Mouse (Mus musculus): ENCODE results near the gene Ripor2.

Gene Ripor2

DNA sequence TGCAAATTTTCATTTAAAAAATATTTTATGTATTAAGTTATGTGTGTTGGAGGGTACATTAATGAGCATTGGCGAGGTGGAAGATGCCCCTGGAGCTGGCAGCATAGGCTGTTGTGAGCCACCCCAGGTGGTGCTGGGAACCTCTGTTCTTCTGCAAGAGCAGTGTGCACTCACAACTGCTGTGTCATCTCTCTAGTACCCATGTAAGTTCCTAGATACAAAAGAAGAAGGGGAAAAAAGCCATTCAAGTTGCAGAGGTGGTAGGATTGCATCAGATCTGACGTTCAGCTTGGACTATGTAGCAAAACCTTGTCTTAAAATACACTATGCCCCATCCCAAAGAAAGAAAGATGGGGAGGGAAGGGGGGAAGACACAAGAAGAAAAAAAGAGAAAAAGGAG lies 65.5 kb downstream of the Ripor2 start:
- DNase-seq (ENCODE audit: low spot score in 2 of 2), result no peak

- no peak for DNase-seq (ENCODE audit: low spot score in 2 of 2)
Measured at GRCm38 (mm10) chr13:24648027-24648426, 66.0 kb downstream of the Ripor2 start.

GRCm38 (mm10) chr13:24648668-24649067 lies 66.7 kb downstream of the Ripor2 start:
- no peak for DNase-seq (ENCODE audit: low spot score in 2 of 2)

GRCm38 (mm10) chr13:24649099-24649498 lies 67.1 kb downstream of the Ripor2 start:
- DNase-seq (ENCODE audit: low spot score in 2 of 2), result no peak

GRCm38 (mm10) chr13:24651018-24651417 lies 69.0 kb downstream of the Ripor2 start:
- DNase-seq (ENCODE audit: low spot score in 2 of 2), result no peak

GRCm38 (mm10) chr13:24654919-24655635 lies 73.1 kb downstream of the Ripor2 start:
- DNase-seq (ENCODE audit: low spot score in 2 of 2), result no peak

GRCm38 (mm10) chr13:24656719-24657497 lies 74.9 kb downstream of the Ripor2 start:
- DNase-seq (ENCODE audit: low spot score in 2 of 2), result no peak

GRCm38 (mm10) chr13:24666763-24667162 lies 84.8 kb downstream of the Ripor2 start:
- no peak for DNase-seq (ENCODE audit: low spot score in 2 of 2)

GRCm38 (mm10) chr13:24668556-24668955 lies 86.6 kb downstream of the Ripor2 start:
- DNase-seq (ENCODE audit: low spot score in 2 of 2), result no peak

GRCm38 (mm10) chr13:24670676-24671075 lies 88.7 kb downstream of the Ripor2 start:
- DNase-seq (ENCODE audit: low spot score in 2 of 2), result no peak

GRCm38 (mm10) chr13:24679027-24679680 lies 97.2 kb downstream of the Ripor2 start:
- peak in 1 of 2 experiments; percentile 56 for DNase-seq (ENCODE audit: low spot score in 2 of 2)

- DNase-seq (ENCODE audit: low spot score in 2 of 2), result no peak
Measured at GRCm38 (mm10) chr13:24680951-24681350, 99.0 kb downstream of the Ripor2 start.

- no peak for DNase-seq (ENCODE audit: low spot score in 2 of 2)
Measured at GRCm38 (mm10) chr13:24682346-24682745, 100.4 kb downstream of the Ripor2 start.

DNA sequence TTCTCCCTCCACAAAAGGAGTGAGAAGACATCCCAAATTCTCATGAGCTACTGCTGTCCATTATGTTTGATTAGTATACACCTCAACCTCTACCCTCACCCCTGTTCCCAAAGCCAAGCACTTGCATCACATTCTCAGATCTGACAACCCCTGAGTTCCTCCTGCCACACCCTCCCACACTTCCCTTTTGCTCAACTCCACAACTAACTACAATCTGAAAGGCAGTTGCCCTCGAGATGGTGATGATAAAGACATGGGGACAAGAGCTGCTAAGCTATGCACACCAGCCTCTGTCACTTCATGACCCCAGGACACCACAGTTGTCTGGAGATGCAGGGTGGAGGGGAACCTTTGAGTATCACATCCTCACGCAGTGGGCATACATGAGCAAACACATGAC lies 102.5 kb downstream of the Ripor2 start:
- DNase-seq (ENCODE audit: low spot score in 2 of 2), result no peak

- no peak for DNase-seq (ENCODE audit: low spot score in 2 of 2)
Measured at GRCm38 (mm10) chr13:24685846-24686245, 103.9 kb downstream of the Ripor2 start.

- peak; percentile 86 to 89 for DNase-seq (ENCODE audit: low spot score in 2 of 2)
Measured at GRCm38 (mm10) chr13:24686705-24687665, 105.0 kb downstream of the Ripor2 start.

GRCm38 (mm10) chr13:24693312-24693711 lies 111.3 kb downstream of the Ripor2 start:
- DNase-seq (ENCODE audit: low spot score in 2 of 2), result no peak

DNA sequence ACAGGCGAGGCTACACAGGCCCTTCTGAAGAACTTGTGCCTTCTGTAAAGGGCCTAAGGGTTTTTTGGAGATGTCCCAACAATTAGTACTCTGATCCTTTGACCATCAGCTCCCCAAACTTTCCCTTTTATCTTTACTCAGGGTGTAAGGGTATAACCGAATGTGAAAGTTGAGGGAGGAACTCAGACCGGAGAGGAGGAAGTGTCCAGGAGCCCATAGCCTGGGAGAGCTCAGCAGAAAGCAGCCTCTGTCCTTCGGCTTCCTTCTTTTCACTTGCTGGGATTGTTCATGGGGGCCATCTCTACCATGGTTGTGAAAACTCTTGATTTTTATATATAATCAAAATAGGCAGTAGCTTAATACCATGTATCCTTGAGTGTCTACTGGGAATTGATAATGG lies 116.8 kb downstream of the Ripor2 start:
- DNase-seq (ENCODE audit: low spot score in 2 of 2), result no peak

- DNase-seq (ENCODE audit: low spot score in 2 of 2), result no peak
Measured at GRCm38 (mm10) chr13:24702128-24702527, 120.1 kb downstream of the Ripor2 start.

DNA sequence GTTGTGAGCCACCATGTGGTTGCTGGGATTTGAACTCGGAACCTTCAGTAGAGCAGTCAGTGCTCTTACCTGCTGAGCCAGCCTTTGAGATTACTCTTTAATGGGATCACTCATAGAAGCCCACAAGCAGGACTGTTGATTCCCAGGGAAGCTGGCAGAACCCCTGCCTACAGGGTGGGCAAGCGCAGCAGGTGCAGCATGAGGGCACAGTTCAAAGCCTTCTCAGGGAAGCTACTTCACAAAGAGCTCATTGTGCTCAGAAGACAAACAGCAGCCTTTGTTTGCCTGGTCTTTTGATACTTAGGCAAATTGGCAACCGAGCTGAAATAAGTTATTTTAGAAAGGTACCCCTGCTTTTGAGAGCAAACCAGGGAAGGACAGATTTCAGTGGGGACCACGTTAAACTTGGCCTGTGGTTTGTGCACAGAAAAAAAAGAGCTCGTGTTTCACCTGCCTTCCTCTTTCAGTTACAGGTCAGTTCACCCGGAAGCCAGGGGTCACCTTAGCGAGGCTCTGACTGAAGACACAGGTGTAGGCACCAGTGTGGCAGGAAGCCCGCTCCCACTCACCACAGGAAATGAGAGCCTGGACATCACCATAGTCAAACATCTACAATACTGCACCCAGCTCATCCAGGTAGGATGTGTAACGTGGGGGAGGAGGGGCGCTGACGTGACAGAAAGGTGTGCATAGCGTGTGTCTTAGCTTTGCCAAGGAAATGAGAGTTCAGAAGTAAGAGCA lies 127.8 kb downstream of the Ripor2 start:
- no peak for DNase-seq (ENCODE audit: low spot score in 2 of 2)

GRCm38 (mm10) chr13:24710968-24711367 lies 129.0 kb downstream of the Ripor2 start:
- no peak for DNase-seq (ENCODE audit: low spot score in 2 of 2)
